Mouse (Mus musculus) intestine, embryonic 16.5 days (tissue): ENCODE data around the gene Apba1. TPM values are rescaled to one million over a fixed set of nuclear protein-coding genes. Genes with fewer than 3 reads are reported as not detected.

Experiments used
- ATAC-seq: fragments of 200-750 bp; cut with Nextera tagmentation; 2 replicates; pipeline ENCODE4 v1.8.0; 2017; ENCODE audit warnings: moderate TSS enrichment, moderate library complexity
- H3K27ac ChIP-seq: fragments of 300-500 bp; sonication (generic); 2 replicates; pipeline ENCODE4 v1.5.1; 2014; ENCODE audit warnings: mild to moderate bottlenecking, low read length
- H3K27me3 ChIP-seq: fragments of 300-500 bp; sonication (generic); replicated peaks from 2 replicates; pipeline ENCODE4 v1.6.1; 2014; ENCODE audit warnings: low read length, control low read depth, mixed read lengths; ENCODE audit not compliant: control insufficient read depth, insufficient read depth
- H3K36me3 ChIP-seq: fragments of 300-500 bp; sonication (generic); 2 replicates; pipeline ENCODE4 v1.6.1; 2014; ENCODE audit warnings: low read length, control low read depth; ENCODE audit not compliant: control insufficient read depth, insufficient read depth
- H3K4me1 ChIP-seq: fragments of 300-500 bp; sonication (generic); 2 replicates; pipeline ENCODE4 v1.6.1; 2014; ENCODE audit warnings: low read length, control low read depth, mixed read lengths; ENCODE audit not compliant: control insufficient read depth, insufficient read depth
- H3K4me2 ChIP-seq: fragments of 300-500 bp; sonication (generic); 2 replicates; pipeline ENCODE4 v1.6.1; 2014; ENCODE audit warnings: low read depth, low read length, control low read depth
- H3K4me3 ChIP-seq: fragments of 300-500 bp; sonication (generic); 2 replicates; pipeline ENCODE4 v1.5.1; 2014; ENCODE audit warnings: mild to moderate bottlenecking, low read length
- H3K9ac ChIP-seq: fragments of 300-500 bp; sonication (generic); 2 replicates; pipeline ENCODE4 v1.6.1; 2014; ENCODE audit warnings: low read depth, low read length
- H3K9me3 ChIP-seq: fragments of 300-500 bp; sonication (generic); 2 replicates; pipeline ENCODE4 v1.6.1; 2016; ENCODE audit warnings: low read length, control low read depth; ENCODE audit not compliant: control insufficient read depth
- WGBS: fragments of 180-500 bp; shearing (Covaris S2); extraction: QIAGEN DNeasy Blood & Tissue Kit; methylation state at CpG from one replicate; pipeline ENCODE4 v1.1.7; 2014; 5-methylcytosine and 5-hydroxymethylcytosine counted together
- polyA plus RNA-seq: library from polyadenylated mRNA; unstranded; fragments of >200 nt; fragmentation: Nextera tagmentation; extraction: Ambion mirVana; gene quantifications from 2 replicates; pipeline ENCODE4 v1.2.1, GENCODE M21; 2015

The Apba1 gene
- polyA plus RNA-seq, 1 experiment from 2014 or later = 0.38 TPM

GRCm38 (mm10) chr19:23770494-23771423, 12.1 kb downstream of the Apba1 start:
- 67% methylated on average over 10 of the region's 10 CpGs for WGBS

GRCm38 (mm10) chr19:23771971-23772370, 13.3 kb downstream of the Apba1 start:
- H3K4me3 ChIP-seq = no peak overlapping the region
- H3K36me3 ChIP-seq = no peaks in the 10 kb centered on the region
- H3K4me2 ChIP-seq = no peak overlapping the region
- H3K9ac ChIP-seq = no peak overlapping the region
- no peak overlapping the region for H3K27ac ChIP-seq
- no peak for ATAC-seq
- no peaks in the 10 kb centered on the region for H3K9me3 ChIP-seq
- WGBS = 62% methylated on average over 7 of the region's 7 CpGs
- no peaks in the 10 kb centered on the region for H3K4me1 ChIP-seq
- H3K27me3 ChIP-seq = no peaks in the 10 kb centered on the region

More at GRCm38 (mm10) chr19:23770494-23771423, 12.1 kb downstream of the Apba1 start:
- Histone ChIP-seq H3K36me3 (no peaks in the 10 kb centered on the region), H3K4me2 (no peak overlapping the region), H3K27ac (no peak overlapping the region), H3K9me3 (no peaks in the 10 kb centered on the region), H3K27me3 (no peaks in the 10 kb centered on the region), H3K9ac (no peak overlapping the region), H3K4me1 (no peaks in the 10 kb centered on the region), H3K4me3 (no peak overlapping the region)
- no peak for ATAC-seq

- no peaks in the 10 kb centered on the region for H3K27me3 ChIP-seq
- no peak overlapping the region for H3K4me2 ChIP-seq
- ATAC-seq = no peak
- WGBS = 84% methylated on average over 6 of the region's 6 CpGs
- H3K9ac ChIP-seq = no peak overlapping the region
- H3K27ac ChIP-seq = no peak overlapping the region
- H3K9me3 ChIP-seq = no peaks in the 10 kb centered on the region
- no peaks in the 10 kb centered on the region for H3K4me1 ChIP-seq
- no peak overlapping the region for H3K4me3 ChIP-seq
- no peaks in the 10 kb centered on the region for H3K36me3 ChIP-seq
Measured at GRCm38 (mm10) chr19:23775356-23775755, 16.7 kb downstream of the Apba1 start.

GRCm38 (mm10) chr19:23779130-23779529, 20.4 kb downstream of the Apba1 start:
- Histone ChIP-seq H3K27me3 (no peaks in the 10 kb centered on the region), H3K36me3 (no peaks in the 10 kb centered on the region), H3K4me3 (no peak overlapping the region), H3K9ac (no peak overlapping the region), H3K9me3 (no peaks in the 10 kb centered on the region), H3K4me1 (no peaks in the 10 kb centered on the region), H3K4me2 (no peak overlapping the region), H3K27ac (no peak overlapping the region)
- no peak for ATAC-seq

- 86% methylated on average over 4 of the region's 4 CpGs for WGBS
- ATAC-seq = no peak
Measured at GRCm38 (mm10) chr19:23780105-23780504, 21.4 kb downstream of the Apba1 start.

GRCm38 (mm10) chr19:23781968-23782367, 23.3 kb downstream of the Apba1 start:
- H3K9me3 ChIP-seq = no peaks in the 10 kb centered on the region
- no peaks in the 10 kb centered on the region for H3K36me3 ChIP-seq
- ATAC-seq = peak; percentile 82
- H3K27ac ChIP-seq = no peak overlapping the region
- no peak overlapping the region for H3K4me3 ChIP-seq
- 6% methylated on average over 9 of the region's 9 CpGs for WGBS
- H3K4me2 ChIP-seq = 0 out of 2 replicates have a peak overlapping the region, but pooled peaks have one; percentile 16
- H3K27me3 ChIP-seq = no peaks in the 10 kb centered on the region
- no peak overlapping the region for H3K9ac ChIP-seq
- no peaks in the 10 kb centered on the region for H3K4me1 ChIP-seq

More at GRCm38 (mm10) chr19:23780105-23780504, 21.4 kb downstream of the Apba1 start:
- Histone ChIP-seq H3K4me2 (no peak overlapping the region), H3K4me3 (no peak overlapping the region), H3K27me3 (no peaks in the 10 kb centered on the region), H3K27ac (no peak overlapping the region), H3K36me3 (no peaks in the 10 kb centered on the region), H3K9ac (no peak overlapping the region), H3K9me3 (no peaks in the 10 kb centered on the region), H3K4me1 (no peaks in the 10 kb centered on the region)

GRCm38 (mm10) chr19:23788420-23789132, 29.9 kb downstream of the Apba1 start:
- Histone ChIP-seq H3K4me1 (no peaks in the 10 kb centered on the region), H3K4me3 (no peak overlapping the region), H3K4me2 (no peak overlapping the region), H3K9ac (no peak overlapping the region), H3K27ac (no peak overlapping the region), H3K36me3 (no peaks in the 10 kb centered on the region), H3K9me3 (no peaks in the 10 kb centered on the region), H3K27me3 (no peaks in the 10 kb centered on the region)
- ATAC-seq = no peak
- 65% methylated on average over 9 of the region's 9 CpGs for WGBS

GRCm38 (mm10) chr19:23791704-23792103, 33.0 kb downstream of the Apba1 start:
- no peaks in the 10 kb centered on the region for H3K9me3 ChIP-seq
- no peak for ATAC-seq
- WGBS = 60% methylated on average over 6 of the region's 6 CpGs
- no peak overlapping the region for H3K9ac ChIP-seq
- H3K4me1 ChIP-seq = no peaks in the 10 kb centered on the region
- H3K27ac ChIP-seq = no peak overlapping the region
- H3K27me3 ChIP-seq = no peaks in the 10 kb centered on the region
- H3K36me3 ChIP-seq = no peaks in the 10 kb centered on the region
- H3K4me2 ChIP-seq = no peak overlapping the region
- H3K4me3 ChIP-seq = no peak overlapping the region

- no peak overlapping the region for H3K4me2 ChIP-seq
- H3K4me3 ChIP-seq = no peak overlapping the region
- no peaks in the 10 kb centered on the region for H3K27me3 ChIP-seq
- no peaks in the 10 kb centered on the region for H3K4me1 ChIP-seq
- H3K9ac ChIP-seq = no peak overlapping the region
- 85% methylated on average over 6 of the region's 6 CpGs for WGBS
- no peaks in the 10 kb centered on the region for H3K9me3 ChIP-seq
- no peak for ATAC-seq
- H3K36me3 ChIP-seq = no peaks in the 10 kb centered on the region
- no peak overlapping the region for H3K27ac ChIP-seq
Measured at GRCm38 (mm10) chr19:23792559-23792958, 33.9 kb downstream of the Apba1 start.
